Mouse (Mus musculus) limb, embryonic 10.5 days (tissue): ENCODE data around the gene Akr1b8. TPM values are rescaled to one million over a fixed set of nuclear protein-coding genes. Genes with fewer than 3 reads are reported as not detected.
A peak's percentile ranks its signal among the peaks of the same experiment; 100 is the strongest.
"Not testable (repeated sequence)": the region's sequence is repeated elsewhere in the genome, so short reads cannot be mapped to it uniquely, and the experiment has no call there.

ENCODE experiments used
- DNase-seq: peaks from one replicate; pipeline ENCODE4 v3.0.0-alpha.2; 2017; ENCODE audit warnings: low spot score
- H3K27ac ChIP-seq: fragments of 300-500 bp; sonication (generic); 2 replicates; pipeline ENCODE4 v1.5.1; 2016; ENCODE audit warnings: mild to moderate bottlenecking
- H3K27me3 ChIP-seq: fragments of 300-500 bp; sonication (generic); 2 replicates; pipeline ENCODE4 v1.6.1; 2016; ENCODE audit warnings: low read depth, mild to moderate bottlenecking; ENCODE audit not compliant: poor library complexity, severe bottlenecking
- H3K36me3 ChIP-seq: fragments of 300-500 bp; sonication (generic); 2 replicates; pipeline ENCODE4 v1.6.1; 2016; ENCODE audit warnings: mild to moderate bottlenecking, moderate library complexity
- H3K4me1 ChIP-seq: fragments of 300-500 bp; sonication (generic); 2 replicates; pipeline ENCODE4 v1.6.1; 2016
- H3K4me3 ChIP-seq: fragments of 300-500 bp; sonication (generic); 2 replicates; pipeline ENCODE4 v1.5.1; 2016; ENCODE audit warnings: mild to moderate bottlenecking, moderate library complexity
- H3K9me3 ChIP-seq: fragments of 300-500 bp; sonication (generic); replicated peaks from 2 replicates; pipeline ENCODE4 v1.6.1; 2016; ENCODE audit warnings: mild to moderate bottlenecking
- WGBS: fragments of 180-500 bp; shearing (Covaris S2); methylation state at CpG from one replicate; pipeline ENCODE4 v1.1.7; 2016; 5-methylcytosine and 5-hydroxymethylcytosine counted together
- polyA plus RNA-seq: library from polyadenylated mRNA; unstranded; fragments of >200 nt; fragmentation: Nextera tagmentation; extraction: Ambion mirVana; gene quantifications from 2 replicates; pipeline ENCODE4 v1.2.1, GENCODE M21; 2016

The Akr1b8 gene
- polyA plus RNA-seq, 1 experiment from 2014 or later: 9.4 TPM

DNA sequence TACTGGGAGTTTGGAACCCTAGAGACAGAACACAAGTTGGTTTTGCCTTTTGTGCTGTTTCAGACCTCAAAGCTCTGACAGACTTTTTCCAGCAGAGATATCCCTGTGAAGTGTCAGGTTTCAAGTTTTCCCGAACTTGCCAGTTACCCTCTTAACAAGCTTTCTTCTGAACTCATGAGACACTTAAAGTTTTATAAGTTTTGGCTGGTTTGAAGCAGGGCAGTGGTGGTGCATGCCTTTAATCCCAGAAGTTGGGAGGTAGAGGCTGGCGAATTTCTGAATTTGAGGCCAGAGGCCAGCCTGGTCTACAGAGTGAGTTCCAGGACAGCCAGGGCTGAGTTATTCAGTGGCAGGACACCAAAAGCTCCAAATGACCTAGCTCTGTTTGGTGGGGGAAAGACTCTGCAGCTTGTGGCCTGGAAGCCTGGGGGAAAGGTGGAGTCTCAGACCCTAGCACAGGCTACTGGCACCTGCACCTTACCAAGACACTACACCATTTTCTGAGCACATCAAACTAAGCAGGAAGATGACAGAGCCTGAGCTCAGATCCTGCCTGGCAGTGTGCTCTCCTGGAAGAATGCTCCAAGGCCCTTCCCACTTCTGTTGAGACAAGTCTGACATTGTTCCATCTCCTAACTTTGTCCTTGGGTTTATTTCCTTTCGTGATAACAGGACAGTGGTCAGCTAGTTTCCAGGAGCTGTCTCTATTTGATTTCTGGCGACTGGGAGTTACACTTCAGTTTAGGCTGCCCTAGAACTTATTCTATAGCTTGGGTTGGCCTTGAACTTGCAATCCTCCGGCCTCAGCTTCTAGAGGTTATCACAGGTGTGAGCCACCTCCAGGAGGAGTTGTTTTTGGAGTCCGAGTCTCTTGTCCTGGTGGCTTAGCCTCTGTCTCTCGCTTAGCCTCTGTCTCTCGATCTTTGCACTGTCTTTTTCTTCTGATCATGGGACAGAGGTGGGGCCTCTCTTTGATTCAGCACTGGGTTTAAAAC, 732 bp downstream of the Akr1b8 start:
- Histone ChIP-seq H3K27ac (peak overlapping the region; percentile 83), H3K36me3 (no peaks in the 10 kb centered on the region), H3K4me3 (peak overlapping the region; percentile 46), H3K27me3 (no peaks in the 10 kb centered on the region), H3K4me1 (peaks cover 20% of the 10 kb centered on the region), H3K9me3 (no peaks in the 10 kb centered on the region)
- peak; percentile 35 for DNase-seq
- WGBS: 74% methylated on average over 8 of the region's 8 CpGs

DNA sequence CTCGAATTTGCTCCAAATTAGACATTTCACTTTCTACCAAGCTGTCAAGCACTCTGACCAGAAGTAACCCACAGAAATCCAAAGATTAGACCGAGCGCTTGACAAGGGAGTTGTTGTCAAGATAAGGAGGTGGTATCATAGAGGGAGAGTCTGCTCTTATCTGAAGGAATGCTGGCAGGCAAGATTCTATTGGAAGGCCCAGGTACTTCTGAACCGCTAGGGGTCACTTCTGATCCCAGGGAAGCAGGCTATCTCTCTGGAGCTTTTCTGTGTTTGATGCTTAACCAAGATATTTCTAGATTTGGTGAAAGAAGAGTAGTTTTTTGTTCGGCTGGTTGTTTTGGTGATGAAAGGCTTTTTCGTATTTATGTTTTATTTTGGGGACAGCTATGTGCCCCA, 1.4 kb downstream of the Akr1b8 start:
- peaks cover 22% of the 10 kb centered on the region for H3K4me1 ChIP-seq
- WGBS: 76% methylated on average over 6 of the region's 6 CpGs
- no peak overlapping the region for H3K27ac ChIP-seq
- no peaks in the 10 kb centered on the region for H3K9me3 ChIP-seq
- no peak for DNase-seq
- no peaks in the 10 kb centered on the region for H3K27me3 ChIP-seq
- no peaks in the 10 kb centered on the region for H3K36me3 ChIP-seq
- no peak overlapping the region for H3K4me3 ChIP-seq

DNA sequence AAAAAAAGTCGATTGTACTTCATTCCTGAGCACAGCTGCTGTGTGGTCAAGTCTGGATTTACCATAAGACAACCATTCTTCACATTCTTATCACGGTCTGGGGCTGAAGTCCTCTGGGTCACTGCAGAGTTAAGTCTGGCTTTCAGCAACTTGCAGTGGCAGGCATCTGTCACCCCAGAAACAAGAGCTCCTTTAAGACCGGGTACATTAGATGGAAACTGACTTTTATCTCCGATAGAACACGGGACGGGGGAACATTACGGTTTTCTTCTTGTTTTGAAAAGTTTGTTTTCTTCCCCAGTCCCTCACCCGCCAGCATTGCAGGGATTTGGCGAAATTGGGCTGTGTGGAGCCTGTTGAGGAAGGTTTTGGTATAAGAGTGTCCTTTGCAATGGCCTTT, 1.9 kb downstream of the Akr1b8 start:
- no peak overlapping the region for H3K4me3 ChIP-seq
- H3K27ac ChIP-seq: no peak overlapping the region
- no peak for DNase-seq
- no peaks in the 10 kb centered on the region for H3K27me3 ChIP-seq
- H3K4me1 ChIP-seq: peaks cover 25% of the 10 kb centered on the region
- H3K9me3 ChIP-seq: no peaks in the 10 kb centered on the region
- WGBS: 90% methylated on average over 9 of the region's 9 CpGs
- no peaks in the 10 kb centered on the region for H3K36me3 ChIP-seq

- H3K9me3 ChIP-seq: no peaks in the 10 kb centered on the region
- no peak for DNase-seq
- H3K36me3 ChIP-seq: no peaks in the 10 kb centered on the region
- H3K4me1 ChIP-seq: peaks cover 5% of the 10 kb centered on the region
- no peaks in the 10 kb centered on the region for H3K27me3 ChIP-seq
- H3K27ac ChIP-seq: no peak overlapping the region
- WGBS: 90% methylated on average over 12 of the region's 12 CpGs
- H3K4me3 ChIP-seq: no peak overlapping the region
Measured at GRCm38 (mm10) chr6:34364217-34365136, 10.6 kb downstream of the Akr1b8 start.

DNA sequence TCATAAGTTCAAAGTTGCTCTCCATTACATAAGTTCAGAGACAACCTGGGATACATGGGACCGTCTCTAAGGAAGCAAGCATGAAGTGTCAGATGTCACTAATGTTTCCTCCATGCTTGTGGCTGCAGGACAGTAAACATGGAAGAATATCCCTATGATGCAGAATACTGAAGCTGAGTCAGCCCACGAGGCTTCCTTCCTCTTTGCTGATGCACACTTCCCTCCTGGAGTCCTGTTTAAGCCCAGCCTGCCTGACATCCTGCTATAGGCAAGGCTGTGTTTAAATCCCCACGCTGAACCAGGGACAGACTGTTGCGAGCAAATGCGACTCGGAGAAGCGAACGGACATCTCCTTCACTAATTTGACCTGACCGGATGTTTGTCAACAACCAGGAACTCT, 14.1 kb downstream of the Akr1b8 start:
- WGBS: 88% methylated on average over 9 of the region's 9 CpGs
- Histone ChIP-seq H3K4me3 (no peak overlapping the region), H3K36me3 (no peaks in the 10 kb centered on the region), H3K27ac (no peak overlapping the region), H3K9me3 (no peaks in the 10 kb centered on the region), H3K4me1 (no peaks in the 10 kb centered on the region; the same call in 1 of the 2 replicates), H3K27me3 (no peaks in the 10 kb centered on the region)
- no peak for DNase-seq

DNA sequence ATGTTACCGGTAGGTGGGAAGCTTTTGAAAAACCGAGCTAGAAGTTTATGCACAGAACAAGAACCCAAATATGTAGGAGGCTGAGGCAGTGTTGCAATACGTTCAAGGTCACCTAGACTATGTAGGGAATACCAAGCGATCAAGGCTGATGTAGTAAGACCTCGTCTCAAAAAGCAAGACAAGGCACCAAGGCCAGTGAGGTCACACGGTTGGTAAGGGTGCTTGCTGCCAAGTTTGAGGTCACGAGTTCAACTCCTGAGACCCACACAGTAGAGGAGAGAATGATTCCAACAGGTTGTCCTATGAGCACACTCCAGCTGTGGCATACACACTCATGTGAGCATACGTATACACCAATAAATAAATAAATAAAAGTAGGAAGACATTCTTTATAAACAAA, 16.2 kb downstream of the Akr1b8 start:
- WGBS: 88% methylated on average over 8 of the region's 8 CpGs
- Histone ChIP-seq H3K9me3 (no peaks in the 10 kb centered on the region), H3K27ac (no peak overlapping the region), H3K36me3 (no peaks in the 10 kb centered on the region), H3K27me3 (no peaks in the 10 kb centered on the region), H3K4me3 (no peak overlapping the region), H3K4me1 (no peaks in the 10 kb centered on the region; the same call in 1 of the 2 replicates)
- DNase-seq: no peak

GRCm38 (mm10) chr6:34371700-34372351, 17.9 kb downstream of the Akr1b8 start:
- H3K27me3 ChIP-seq: no peaks in the 10 kb centered on the region
- no peaks in the 10 kb centered on the region for H3K36me3 ChIP-seq
- no peaks in the 10 kb centered on the region; the same call in 1 of the 2 replicates for H3K4me1 ChIP-seq
- DNase-seq: peak; percentile 73
- no peak overlapping the region for H3K27ac ChIP-seq
- WGBS: 29% methylated on average over 18 of the region's 18 CpGs
- H3K9me3 ChIP-seq: no peaks in the 10 kb centered on the region
- peak overlapping the region; percentile 21; the same call in 1 of the 2 replicates for H3K4me3 ChIP-seq

GRCm38 (mm10) chr6:34373841-34374240, 19.9 kb downstream of the Akr1b8 start:
- 90% methylated on average over 7 of the region's 7 CpGs for WGBS
- Histone ChIP-seq H3K4me3 (no peak overlapping the region), H3K27me3 (no peaks in the 10 kb centered on the region), H3K9me3 (no peaks in the 10 kb centered on the region), H3K27ac (no peak overlapping the region), H3K4me1 (no peaks in the 10 kb centered on the region; the same call in 1 of the 2 replicates), H3K36me3 (no peaks in the 10 kb centered on the region)
- DNase-seq: no peak

GRCm38 (mm10) chr6:34375888-34376287, 22.0 kb downstream of the Akr1b8 start:
- not testable (repeated sequence) for H3K27me3 ChIP-seq, H3K36me3 ChIP-seq, H3K4me1 ChIP-seq, H3K27ac ChIP-seq, DNase-seq, H3K9me3 ChIP-seq, H3K4me3 ChIP-seq
- 85% methylated on average over 5 of the region's 5 CpGs for WGBS

- WGBS: 56% methylated on average over 8 of the region's 8 CpGs
- Histone ChIP-seq H3K36me3 (0 out of 2 replicates have a peak, but pooled peaks cover 2% of the 10 kb centered on the region), H3K4me3 (no peak overlapping the region), H3K4me1 (peaks cover 15% of the 10 kb centered on the region), H3K27me3 (no peaks in the 10 kb centered on the region), H3K27ac (no peak overlapping the region), H3K9me3 (no peaks in the 10 kb centered on the region)
- no peak for DNase-seq
Measured at GRCm38 (mm10) chr6:34383401-34383800, 29.5 kb downstream of the Akr1b8 start.

- DNase-seq: peak; percentile 70
- peaks cover 9% of the 10 kb centered on the region; the same call in 1 of the 2 replicates for H3K36me3 ChIP-seq
- H3K9me3 ChIP-seq: no peaks in the 10 kb centered on the region
- peaks cover 15% of the 10 kb centered on the region for H3K4me1 ChIP-seq
- no peaks in the 10 kb centered on the region for H3K27me3 ChIP-seq
- WGBS: 1% methylated on average over 17 of the region's 17 CpGs
- H3K4me3 ChIP-seq: peak within 1 kb of the TSS; percentile 60
- peak within 1 kb of the TSS; percentile 74 for H3K27ac ChIP-seq
Measured at GRCm38 (mm10) chr6:34384110-34384661, 30.3 kb downstream of the Akr1b8 start, which contains the start of gene Akr1b10. Akr1b10 (plus strand) TSS chr6:34384218.
